Mouse (Mus musculus) MEL (cell line): Measurements from ENCODE around the gene Pcgf3. TPM values are rescaled to one million over a fixed set of nuclear protein-coding genes. Genes with fewer than 3 reads are reported as not detected.

ENCODE experiments used
- DNase-seq: peaks from one replicate; pipeline ENCODE4 v3.0.0; 2011; ENCODE audit warnings: low read depth, low spot score
- H3K27ac ChIP-seq: 2 replicates; pipeline ENCODE4 v1.5.1; 2012; ENCODE audit warnings: low read depth, mild to moderate bottlenecking, control low read depth, low read length, moderate library complexity; ENCODE audit not compliant: control insufficient read depth
- H3K27me3 ChIP-seq, 2 experiments: fragments of 150-350 bp in 1 of 2; sonication (generic) in 1 of 2; 2 replicates each; pipeline ENCODE4 v1.6.1; 2012; ENCODE audit warnings: low read length in 2 of 2, mild to moderate bottlenecking in 2 of 2, improper control_type of control experiment in 1 of 2, moderate library complexity in 1 of 2; ENCODE audit not compliant: insufficient read depth in 2 of 2, control insufficient read depth in 1 of 2
- H3K36me3 ChIP-seq, 2 experiments: 2 replicates each; pipeline ENCODE4 v1.6.1; 2012 to 2014; ENCODE audit warnings: low read length in 2 of 2, improper control_type of control experiment in 1 of 2, inconsistent platforms in 1 of 2, mild to moderate bottlenecking in 1 of 2; ENCODE audit not compliant: insufficient read depth in 2 of 2, control insufficient read depth in 1 of 2
- H3K4me1 ChIP-seq, 2 experiments: fragments of 150-350 bp in 1 of 2; sonication (generic) in 1 of 2; 2 replicates each; pipeline ENCODE4 v1.6.1; 2012; ENCODE audit warnings: low read length in 2 of 2, improper control_type of control experiment in 1 of 2, mild to moderate bottlenecking in 1 of 2; ENCODE audit not compliant: insufficient read depth in 2 of 2, control insufficient read depth in 1 of 2
- H3K4me3 ChIP-seq, 2 experiments: fragments of 150-350 bp in 1 of 2; sonication (generic) in 1 of 2; 2 replicates each; pipeline ENCODE4 v1.5.1; 2012; ENCODE audit warnings: low read depth in 2 of 2, low read length in 2 of 2, mild to moderate bottlenecking in 2 of 2, moderate library complexity in 2 of 2, control low read depth in 1 of 2, improper control_type of control experiment in 1 of 2; ENCODE audit not compliant: control insufficient read depth in 1 of 2, insufficient read depth in 1 of 2
- H3K79me2 ChIP-seq: 2 replicates; pipeline ENCODE4 v1.6.1; 2012; ENCODE audit warnings: mild to moderate bottlenecking, low read length, moderate library complexity; ENCODE audit not compliant: control insufficient read depth, poor library complexity, insufficient read depth
- H3K9ac ChIP-seq: 2 replicates; pipeline ENCODE4 v1.6.1; 2012; ENCODE audit warnings: low read depth, mild to moderate bottlenecking, control low read depth, low read length, moderate library complexity; ENCODE audit not compliant: control insufficient read depth, poor library complexity, severe bottlenecking
- H3K9me3 ChIP-seq: fragments of 150-350 bp; sonication (generic); replicated peaks from 2 replicates; pipeline ENCODE4 v1.6.1; 2012; ENCODE audit warnings: mild to moderate bottlenecking, low read length, improper control_type of control experiment, moderate library complexity; ENCODE audit not compliant: insufficient read depth
- BHLHE40 ChIP-seq: IDR thresholded peaks from 2 replicates; pipeline ENCODE4 v1.6.1; 2012; ENCODE audit warnings: low read depth, mild to moderate bottlenecking, inconsistent platforms, low read length, improper control_type of control experiment, borderline replicate concordance
- CHD1 ChIP-seq: IDR thresholded peaks from 2 replicates; pipeline ENCODE4 v1.6.1; 2012; ENCODE audit warnings: low read depth, mild to moderate bottlenecking, inconsistent platforms, low read length, improper control_type of control experiment
- CTCF ChIP-seq, 3 experiments: IDR thresholded peaks in 2 of 3; conservative IDR thresholded peaks in 1 of 3; 2 replicates each; pipeline ENCODE4 v1.5.1; 2011 to 2012; ENCODE audit warnings: low read length in 3 of 3, low read depth in 2 of 3, mild to moderate bottlenecking in 2 of 3, improper control_type of control experiment in 1 of 3, inconsistent platforms in 1 of 3, mixed read lengths in 1 of 3, moderate library complexity in 1 of 3; ENCODE audit not compliant: control insufficient read depth in 1 of 3, insufficient read depth in 1 of 3, poor library complexity in 1 of 3, severe bottlenecking in 1 of 3
- GATA1 ChIP-seq: IDR thresholded peaks from 2 replicates; pipeline ENCODE4 v1.6.1; 2011; ENCODE audit warnings: low read depth, low read length, improper control_type of control experiment
- HCFC1 ChIP-seq: IDR thresholded peaks from 2 replicates; pipeline ENCODE4 v1.6.1; 2012; ENCODE audit warnings: low read depth, mild to moderate bottlenecking, inconsistent platforms, low read length, improper control_type of control experiment, moderate library complexity
- KAT2A ChIP-seq: conservative IDR thresholded peaks from 2 replicates; pipeline ENCODE4 v1.6.1; 2012; ENCODE audit warnings: low read depth, low read length, improper control_type of control experiment, inconsistent platforms
- MAZ ChIP-seq: IDR thresholded peaks from 2 replicates; pipeline ENCODE4 v1.6.1; 2012; ENCODE audit warnings: low read depth, mild to moderate bottlenecking, inconsistent platforms, low read length, improper control_type of control experiment
- MEF2A ChIP-seq: IDR thresholded peaks from 2 replicates; pipeline ENCODE4 v1.6.1; 2014; ENCODE audit warnings: low read depth, mild to moderate bottlenecking, inconsistent platforms, low read length, improper control_type of control experiment; ENCODE audit not compliant: poor library complexity, insufficient replicate concordance, severe bottlenecking; ENCODE audit errors: extremely low read depth
- SMC3 ChIP-seq: IDR thresholded peaks from 2 replicates; pipeline ENCODE4 v1.6.1; 2011; ENCODE audit warnings: low read depth, low read length, improper control_type of control experiment
- USF1 ChIP-seq: IDR thresholded peaks from 2 replicates; pipeline ENCODE4 v1.6.1; 2014; ENCODE audit warnings: low read depth, mild to moderate bottlenecking, inconsistent platforms, low read length, improper control_type of control experiment, moderate library complexity
- USF2 ChIP-seq, 2 experiments: IDR thresholded peaks; 2 replicates each; pipeline ENCODE4 v1.6.1; 2011 to 2012; ENCODE audit warnings: improper control_type of control experiment in 2 of 2, low read length in 2 of 2, borderline replicate concordance in 1 of 2, inconsistent platforms in 1 of 2, low read depth in 1 of 2, mild to moderate bottlenecking in 1 of 2; ENCODE audit not compliant: insufficient read depth in 1 of 2
- ZMIZ1 ChIP-seq: IDR thresholded peaks from 2 replicates; pipeline ENCODE4 v1.6.1; 2012; ENCODE audit warnings: low read depth, mild to moderate bottlenecking, inconsistent platforms, low read length, improper control_type of control experiment, moderate library complexity
- ZNF384 ChIP-seq: IDR thresholded peaks from 2 replicates; pipeline ENCODE4 v1.6.1; 2012; ENCODE audit warnings: low read depth, mild to moderate bottlenecking, inconsistent platforms, low read length, improper control_type of control experiment
- polyA plus RNA-seq, 2 experiments: library from polyadenylated mRNA; stranded (reverse) in 1 of 2; unstranded in 1 of 2; fragments of >175 nt in 1 of 2; fragments of >200 nt in 1 of 2; gene quantifications; 2 replicates each; pipeline versions ENCODE4 v1.2.1 to v1.2.4; 2012; ENCODE audit warnings: low replicate concordance in 2 of 2, low read depth in 1 of 2; ENCODE audit not compliant: insufficient read length in 2 of 2, insufficient read depth in 1 of 2, missing spikeins in 1 of 2
- total RNA-seq: library from RNA; depleted of rRNA; stranded (reverse); fragments of 300-350 nt; gene quantifications from 2 replicates; pipeline ENCODE4 v1.2.3, GENCODE M21; 2012

Pcgf3 gene
- total and polyA plus RNA-seq, 3 experiments = 7.3 to 26.4 TPM; not detected in 1

- H3K9ac ChIP-seq = no peak within 1 kb of the TSS
- H3K36me3 ChIP-seq = no peaks in the 10 kb centered on the region
- no peak within 1 kb of the TSS for H3K27ac ChIP-seq
- H3K27me3 ChIP-seq = no peaks in the 10 kb centered on the region
- TF ChIP-seq MEF2A (no peak), GATA1 (no peak), SMC3 (no peak), USF2 (IDR thresholded peaks at IDR 0.05; ENCODE audit: borderline replicate concordance in 1 of 2, insufficient read depth in 1 of 2, low read depth in 1 of 2, low read length in 2 of 2) (no peak)
- TF ChIP-seq, all 39 proteins: peak for 0
- Histone ChIP-seq H3K79me2 (no peaks in the 10 kb centered on the region), H3K4me3 (no peak within 1 kb of the TSS), H3K9me3 (no peaks in the 10 kb centered on the region), H3K4me1 (no peaks in the 10 kb centered on the region)
- DNase-seq = no peak
These were observed 12.0 kb upstream of the Pcgf3 start, which contains the start of gene Mfsd7a for GRCm38 (mm10) chr5:108448785-108449668. Gene Mfsd7a (minus strand): TSS chr5:108448891.

DNA sequence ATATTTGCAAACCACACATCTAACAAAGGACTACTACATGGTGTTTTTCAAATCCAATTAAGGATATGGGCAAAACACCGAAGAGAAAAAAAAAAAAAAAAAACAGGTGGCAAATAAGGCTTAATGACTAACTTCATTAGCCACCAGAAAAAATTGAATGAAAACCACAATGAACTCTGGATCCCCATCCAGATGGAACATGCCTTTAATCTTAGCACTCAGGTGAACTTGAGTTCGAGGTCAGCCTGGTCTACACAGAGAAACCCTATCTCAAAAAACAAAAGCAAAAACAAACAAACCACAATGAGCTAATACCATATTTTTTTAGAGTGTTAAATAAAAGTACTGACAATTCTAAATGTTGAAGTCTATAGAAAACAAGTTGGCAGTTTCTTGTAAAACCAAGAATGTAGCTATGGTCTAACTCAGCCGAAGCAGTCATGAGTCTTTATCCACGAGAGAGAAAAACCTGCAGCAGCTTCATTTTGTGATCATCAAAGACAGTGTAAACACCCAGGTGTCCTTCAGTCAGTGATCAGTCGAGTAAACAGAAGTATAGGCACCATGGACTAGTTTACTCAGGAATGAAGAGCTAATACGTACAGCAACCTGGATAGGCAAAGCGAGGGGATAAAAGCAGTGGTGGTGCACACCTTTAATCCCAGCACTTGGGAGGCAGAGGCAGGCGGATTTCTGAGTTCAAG, 10.0 kb upstream of the Pcgf3 start:
- no peaks in the 10 kb centered on the region for H3K36me3 ChIP-seq
- H3K27ac ChIP-seq = no peak overlapping the region
- DNase-seq = no peak
- H3K9me3 ChIP-seq = no peaks in the 10 kb centered on the region
- no peaks in the 10 kb centered on the region for H3K79me2 ChIP-seq
- no peaks in the 10 kb centered on the region for H3K27me3 ChIP-seq
- no peak overlapping the region for H3K9ac ChIP-seq
- H3K4me1 ChIP-seq = no peaks in the 10 kb centered on the region
- TF ChIP-seq KAT2A (no peak), GATA1 (no peak), ZNF384 (no peak), HCFC1 (no peak), BHLHE40 (no peak), ZMIZ1 (no peak), CHD1 (no peak), USF1 (no peak), CTCF (IDR thresholded peaks at IDR 0.05 in 2 of 3, conservative IDR thresholded peaks at IDR 0.05 in 1 of 3; ENCODE audit: control insufficient read depth in 1 of 3, insufficient read depth in 1 of 3, low read depth in 2 of 3, low read length in 3 of 3, poor library complexity in 1 of 3, severe bottlenecking in 1 of 3) (no peak), MAZ (no peak), SMC3 (no peak), MEF2A (no peak)
- H3K4me3 ChIP-seq = no peak overlapping the region
